Mouse (Mus musculus): ENCODE data around the gene Smarcd1.

Smarcd1 gene

GRCm38 (mm10) chr15:99701999-99702900 is at the start of gene Smarcd1:
Gene Smarcd1 (plus strand): TSS chr15:99702129.
- DNase-seq (ENCODE audit: low spot score in 2 of 2) = peak; percentile 95 to 97

- no peak for DNase-seq (ENCODE audit: low spot score in 2 of 2)
Measured at GRCm38 (mm10) chr15:99653291-99653690, 48.6 kb upstream of the Smarcd1 start.

- DNase-seq (ENCODE audit: low spot score in 2 of 2) = no peak
Measured at GRCm38 (mm10) chr15:99653876-99654275, 48.1 kb upstream of the Smarcd1 start.

GRCm38 (mm10) chr15:99655956-99656355 is 46.0 kb upstream of the Smarcd1 start:
- no peak for DNase-seq (ENCODE audit: low spot score in 2 of 2)

GRCm38 (mm10) chr15:99658437-99658836 is 43.5 kb upstream of the Smarcd1 start:
- DNase-seq (ENCODE audit: low spot score in 2 of 2) = no peak

GRCm38 (mm10) chr15:99661121-99661830 is 40.7 kb upstream of the Smarcd1 start:
- DNase-seq (ENCODE audit: low spot score in 2 of 2) = no peak

GRCm38 (mm10) chr15:99662371-99662770 is 39.6 kb upstream of the Smarcd1 start:
- no peak for DNase-seq (ENCODE audit: low spot score in 2 of 2)

- no peak for DNase-seq (ENCODE audit: low spot score in 2 of 2)
Measured at GRCm38 (mm10) chr15:99663964-99664599, 37.8 kb upstream of the Smarcd1 start.

GRCm38 (mm10) chr15:99664600-99665451 is 37.1 kb upstream of the Smarcd1 start:
- DNase-seq (ENCODE audit: low spot score in 2 of 2) = peak in 1 of 2 experiments; percentile 43

GRCm38 (mm10) chr15:99667544-99667943 is 34.4 kb upstream of the Smarcd1 start:
- no peak for DNase-seq (ENCODE audit: low spot score in 2 of 2)

GRCm38 (mm10) chr15:99668881-99669280 is 33.0 kb upstream of the Smarcd1 start:
- peak; percentile 71 to 78 for DNase-seq (ENCODE audit: low spot score in 2 of 2)

GRCm38 (mm10) chr15:99669392-99669791 is 32.5 kb upstream of the Smarcd1 start:
- no peak for DNase-seq (ENCODE audit: low spot score in 2 of 2)

- peak in 1 of 2 experiments; percentile 42 for DNase-seq (ENCODE audit: low spot score in 2 of 2)
Measured at GRCm38 (mm10) chr15:99670154-99670821, 31.6 kb upstream of the Smarcd1 start, which contains the start of gene Asic1. Gene Asic1 (plus strand): TSS chr15:99670368.

- DNase-seq (ENCODE audit: low spot score in 2 of 2) = no peak
Measured at GRCm38 (mm10) chr15:99670964-99671670, 30.8 kb upstream of the Smarcd1 start.

GRCm38 (mm10) chr15:99671783-99672182 is 30.1 kb upstream of the Smarcd1 start:
- DNase-seq (ENCODE audit: low spot score in 2 of 2) = no peak

GRCm38 (mm10) chr15:99674866-99675265 is 27.1 kb upstream of the Smarcd1 start:
- no peak for DNase-seq (ENCODE audit: low spot score in 2 of 2)

- DNase-seq (ENCODE audit: low spot score in 2 of 2) = no peak
Measured at GRCm38 (mm10) chr15:99677089-99677488, 24.8 kb upstream of the Smarcd1 start.

- DNase-seq (ENCODE audit: low spot score in 2 of 2) = no peak
Measured at GRCm38 (mm10) chr15:99678063-99678800, 23.7 kb upstream of the Smarcd1 start.

GRCm38 (mm10) chr15:99679008-99679407 is 22.9 kb upstream of the Smarcd1 start:
- DNase-seq (ENCODE audit: low spot score in 2 of 2) = no peak

Data from frontal cortex, postnatal 25 days (tissue).